Mouse (Mus musculus) left cerebral cortex, adult 18-20 months (tissue): Measurements from ENCODE around the gene Rasgrf1. TPM values are rescaled to one million over a fixed set of nuclear protein-coding genes. Genes with fewer than 3 reads are reported as not detected.

Experiments used
- DNase-seq, 2 experiments: peaks; one replicate each; pipeline ENCODE4 v3.0.0; 2021 to 2022; ENCODE audit warnings: low spot score in 2 of 2, mixed read lengths in 1 of 2
- total RNA-seq, 2 experiments: library from RNA; stranded (reverse); gene quantifications; 2 replicates each; pipeline ENCODE4 v1.2.3; 2021

Gene Rasgrf1
- total RNA-seq, 2 experiments from 2014 or later, result 292 to 328 TPM

DNA sequence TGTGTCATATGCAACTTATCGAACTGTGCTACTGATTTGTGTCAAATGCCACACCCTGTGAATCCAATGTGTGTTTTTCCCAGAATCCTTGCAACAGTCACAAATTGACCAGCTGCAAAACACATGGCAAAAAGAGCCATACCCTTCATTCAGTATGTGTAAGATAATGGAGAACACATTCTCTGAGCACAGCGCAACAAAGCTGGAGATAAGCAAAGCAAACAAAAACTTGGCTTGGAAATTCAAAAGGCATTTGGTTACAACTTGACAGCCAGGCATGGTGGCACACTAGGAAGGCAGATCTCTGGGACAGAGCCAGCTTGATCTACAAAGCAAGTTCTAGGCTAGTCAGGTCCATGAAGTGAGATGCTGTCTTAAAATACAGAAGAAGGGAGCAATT is 6.9 kb upstream of the Rasgrf1 start:
- DNase-seq, result no peak

- no peak for DNase-seq
These were observed 3.1 kb upstream of the Rasgrf1 start for GRCm38 (mm10) chr9:89906645-89907044.

DNA sequence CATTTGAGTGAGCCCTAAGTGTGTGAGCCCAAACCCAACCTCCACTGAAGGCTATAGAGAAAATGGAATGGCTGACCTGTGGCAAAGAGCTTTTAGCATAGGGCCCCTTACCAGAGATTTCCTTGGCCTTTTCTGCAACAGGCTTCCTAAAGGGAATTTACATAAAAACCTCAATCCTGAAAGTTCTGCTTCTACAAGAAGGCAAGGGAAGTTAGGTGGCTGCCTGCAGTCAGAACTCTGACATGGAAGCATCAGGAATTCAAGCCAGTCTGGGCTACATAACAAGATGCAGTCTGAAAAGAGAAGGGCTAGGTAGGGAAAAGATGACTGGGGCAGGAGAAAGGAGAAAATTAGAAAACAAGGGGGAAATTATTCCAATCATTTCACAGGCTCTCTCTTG is 1.8 kb upstream of the Rasgrf1 start:
- DNase-seq, result no peak

DNA sequence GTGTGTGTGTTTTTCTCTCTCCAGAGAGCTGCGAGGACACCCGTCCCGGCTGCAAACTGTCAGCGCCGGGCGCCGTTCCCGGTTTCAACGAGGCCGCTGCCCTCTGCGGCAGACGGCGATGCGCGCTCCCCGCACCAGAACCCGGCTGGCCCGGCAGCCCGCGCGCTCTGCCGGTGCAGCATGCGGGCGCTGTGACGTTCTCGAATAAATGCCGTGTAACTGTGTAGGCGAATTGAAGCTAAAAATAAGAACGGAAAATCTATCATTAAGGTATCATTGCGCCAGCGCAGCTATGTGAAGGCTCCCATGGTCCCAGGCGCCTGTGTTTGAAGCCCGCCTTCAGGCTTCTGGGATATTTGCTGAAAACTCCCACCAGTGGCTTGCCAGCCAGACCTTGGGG is 1.1 kb upstream of the Rasgrf1 start:
- peak; percentile 48 to 68 for DNase-seq

DNA sequence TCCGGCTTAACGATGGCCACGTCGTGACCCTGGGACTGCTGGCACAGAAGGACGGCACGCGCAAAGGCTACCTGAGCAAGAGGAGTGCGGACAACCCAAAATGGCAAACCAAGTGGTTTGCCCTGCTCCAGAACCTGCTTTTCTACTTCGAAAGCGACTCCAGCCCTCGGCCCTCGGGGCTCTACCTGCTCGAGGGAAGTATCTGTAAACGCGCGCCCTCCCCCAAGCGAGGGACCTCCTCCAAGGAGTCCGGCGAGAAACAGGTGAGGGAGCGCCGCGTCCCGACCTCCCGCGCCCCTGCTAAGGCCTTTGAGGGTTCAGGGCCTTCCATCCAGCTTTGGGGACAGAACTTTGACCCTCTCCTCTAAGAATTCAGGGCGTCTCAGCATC is 298 bp downstream of the Rasgrf1 start:
- no peak for DNase-seq

DNA sequence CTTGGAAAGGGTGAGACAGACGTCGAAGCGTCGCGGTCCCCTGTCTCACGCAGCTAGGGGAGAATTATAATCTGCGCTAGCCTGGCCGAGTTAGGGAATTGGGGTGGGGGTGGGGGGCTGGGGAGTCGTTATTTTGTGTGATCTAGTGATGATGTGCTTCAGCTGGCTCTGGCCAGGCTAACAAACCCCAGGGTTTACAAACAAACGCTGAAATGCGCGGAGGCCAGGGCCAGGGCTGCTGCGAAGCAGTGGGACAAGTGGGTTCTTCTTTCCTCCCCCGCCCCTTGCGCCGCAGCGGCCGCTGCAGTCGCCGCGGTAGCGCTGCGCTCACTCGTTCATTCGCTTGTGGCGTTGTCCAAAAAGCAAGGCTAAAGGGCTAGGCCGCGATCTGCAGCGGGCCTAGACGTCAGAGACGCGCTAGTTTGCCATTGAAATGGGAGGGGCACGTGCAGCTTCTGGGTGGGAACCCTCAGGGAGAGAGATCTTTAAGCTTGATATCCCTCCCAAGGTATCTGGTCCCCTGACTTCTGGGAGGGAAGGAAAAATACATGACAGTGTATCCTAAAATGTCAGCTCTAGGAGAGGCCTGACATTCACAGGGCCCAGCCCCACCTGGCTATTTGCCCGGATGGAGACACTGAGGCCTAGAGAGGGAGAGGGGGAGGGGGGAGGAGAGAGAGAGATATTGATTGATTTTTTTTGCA is 1.2 kb downstream of the Rasgrf1 start:
- DNase-seq, result peak in 1 of 2 experiments; percentile 24

DNA sequence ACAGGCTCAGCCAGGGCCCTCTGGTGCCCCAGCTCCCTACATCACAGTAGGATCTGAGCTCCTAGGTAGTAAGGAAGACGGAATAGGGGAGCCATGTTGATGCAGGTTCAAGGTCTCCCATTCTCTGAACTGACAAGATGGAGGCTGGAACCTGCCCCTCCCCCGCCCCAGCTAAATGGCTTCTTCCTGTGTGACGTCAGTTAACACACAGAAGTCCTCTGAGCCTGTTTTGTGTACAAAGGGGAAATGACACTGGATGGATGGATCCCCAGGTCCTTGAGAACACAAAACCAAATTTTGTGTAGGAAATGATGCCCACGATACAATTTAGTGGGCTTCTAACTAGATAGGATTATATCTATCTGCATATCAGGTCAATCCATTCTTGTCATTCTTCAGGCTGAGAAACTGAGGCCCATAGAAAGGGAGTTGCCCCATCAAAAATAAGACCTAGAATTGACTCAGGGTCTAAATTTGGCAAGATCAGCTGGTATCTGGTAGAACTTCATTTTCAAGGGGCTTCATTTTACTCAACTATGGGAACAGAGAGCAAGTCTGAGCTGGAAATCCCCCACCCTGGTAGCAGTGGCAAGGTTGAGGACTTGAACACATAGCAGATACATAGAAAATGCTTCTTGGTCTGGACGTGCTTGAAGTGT is 2.3 kb downstream of the Rasgrf1 start:
- DNase-seq, result no peak

DNA sequence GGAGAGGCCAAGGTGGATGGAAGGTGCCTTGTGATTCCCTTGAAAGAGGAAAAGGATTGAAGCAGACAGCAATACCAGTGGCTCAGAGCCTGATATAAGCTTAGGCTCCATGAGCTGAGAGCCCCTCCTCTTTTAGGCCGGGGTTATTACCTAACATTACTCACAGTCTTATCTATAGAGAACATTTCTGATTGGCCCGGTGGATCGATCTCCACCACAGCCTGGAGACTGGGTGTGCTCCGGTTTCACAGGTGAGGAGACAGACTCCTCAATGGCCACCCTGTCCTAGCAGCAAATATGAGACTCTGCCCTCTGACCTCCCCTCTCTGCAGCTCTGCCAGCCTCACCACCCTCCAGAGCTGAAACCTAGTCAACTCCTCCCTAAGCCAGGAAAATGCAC is 3.4 kb downstream of the Rasgrf1 start:
- no peak for DNase-seq

- peak in 1 of 2 experiments; percentile 36 for DNase-seq
These were observed 6.8 kb downstream of the Rasgrf1 start for GRCm38 (mm10) chr9:89916471-89916870.

GRCm38 (mm10) chr9:89917431-89917830 is 7.7 kb downstream of the Rasgrf1 start:
- no peak for DNase-seq

DNA sequence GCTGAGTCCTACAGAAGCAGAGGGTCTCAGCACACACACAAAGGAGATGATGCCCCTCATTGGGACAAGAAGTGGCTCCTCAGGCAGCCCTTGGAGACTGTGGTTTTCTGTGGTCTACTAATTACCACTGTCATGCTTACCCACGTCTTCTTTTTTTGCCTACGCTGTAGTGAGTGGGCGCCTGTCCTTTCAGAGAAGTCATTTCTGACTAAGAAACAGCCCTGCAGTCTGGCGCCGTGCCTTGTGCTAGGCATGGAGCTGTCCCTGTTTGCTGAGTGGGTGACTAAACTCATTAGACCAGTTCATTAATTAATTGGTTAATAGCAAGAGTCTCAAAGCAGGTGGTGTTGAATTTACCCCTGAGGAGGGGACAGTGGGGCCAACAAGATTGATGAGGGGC is 9.1 kb downstream of the Rasgrf1 start:
- DNase-seq, result peak; percentile 63 to 67

GRCm38 (mm10) chr9:89921121-89921520 is 11.4 kb downstream of the Rasgrf1 start:
- no peak for DNase-seq

DNA sequence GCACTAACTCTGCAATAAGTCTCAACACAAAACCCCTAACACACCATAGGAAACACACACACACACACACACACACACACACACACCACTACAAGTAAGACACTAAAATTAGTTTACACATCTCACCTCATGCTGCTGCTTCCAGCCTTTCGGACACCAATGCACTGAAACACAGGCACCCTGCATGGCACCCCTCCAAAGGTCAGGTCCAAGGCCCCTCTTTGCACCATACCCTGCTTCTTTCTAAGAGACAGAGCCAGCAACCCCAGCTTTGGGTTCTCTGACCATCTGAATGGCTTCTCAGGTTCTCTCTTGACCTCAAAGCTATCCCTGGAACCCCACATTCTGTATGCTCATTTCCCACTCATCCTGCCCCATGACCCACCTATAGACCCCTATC is 13.0 kb downstream of the Rasgrf1 start:
- no peak for DNase-seq

DNA sequence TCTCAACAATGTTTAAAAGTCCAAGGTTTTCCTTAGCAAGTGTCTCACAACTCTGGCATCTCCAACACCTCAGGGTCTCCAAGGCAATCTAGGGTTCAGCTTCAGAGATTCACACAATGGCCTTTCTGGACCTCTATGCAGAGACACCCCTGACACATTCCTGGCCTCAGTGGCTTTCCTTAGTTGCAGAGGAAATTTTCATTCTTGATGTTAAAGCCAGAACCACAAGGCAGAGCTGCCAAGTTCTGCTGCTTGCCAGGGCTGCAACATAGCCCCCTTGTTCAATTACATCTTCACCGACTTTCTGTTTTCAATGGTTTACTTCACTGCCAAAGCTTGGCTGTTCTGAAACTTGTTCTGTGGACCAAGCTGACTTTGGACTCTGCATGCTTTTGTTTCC is 15.1 kb downstream of the Rasgrf1 start:
- no peak for DNase-seq

DNA sequence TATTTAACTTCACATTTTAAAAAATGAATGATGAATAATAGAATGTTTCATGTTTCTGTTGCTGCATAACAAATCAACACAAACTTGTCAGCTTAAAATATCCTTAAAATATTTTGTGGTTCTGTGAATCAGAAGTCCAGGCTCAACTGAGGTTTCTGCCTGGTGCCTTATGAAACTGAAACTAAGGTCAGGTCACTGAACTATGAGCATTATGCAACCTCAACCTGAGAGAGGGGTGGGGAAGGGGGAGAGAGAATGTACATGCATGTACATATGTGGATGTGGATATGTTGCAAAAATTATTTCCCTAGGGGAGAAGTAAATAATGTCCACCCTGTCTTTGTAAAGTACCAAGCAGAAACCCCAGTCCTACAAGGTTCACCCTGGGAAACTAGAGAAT is 18.8 kb downstream of the Rasgrf1 start:
- no peak for DNase-seq

DNA sequence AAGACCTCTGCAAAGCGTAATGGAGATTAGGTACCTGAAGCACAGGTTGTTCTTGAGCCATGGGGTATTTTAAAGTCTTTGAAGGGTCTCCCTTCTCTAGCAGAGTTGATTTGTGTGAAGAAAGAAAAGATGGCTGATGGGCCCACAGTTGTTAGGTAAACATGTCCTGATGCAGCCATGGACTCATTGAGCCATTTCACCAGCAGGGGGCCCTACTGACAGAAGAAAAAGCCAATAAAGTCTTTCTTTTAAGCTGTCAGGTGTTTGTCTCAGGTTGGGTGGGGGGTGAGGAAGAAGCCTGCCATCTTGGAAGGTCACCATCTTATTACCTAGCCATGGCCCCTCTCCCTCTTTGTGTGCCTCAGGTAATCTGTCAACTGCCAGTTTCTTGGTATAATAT is 30.7 kb downstream of the Rasgrf1 start:
- no peak for DNase-seq

DNA sequence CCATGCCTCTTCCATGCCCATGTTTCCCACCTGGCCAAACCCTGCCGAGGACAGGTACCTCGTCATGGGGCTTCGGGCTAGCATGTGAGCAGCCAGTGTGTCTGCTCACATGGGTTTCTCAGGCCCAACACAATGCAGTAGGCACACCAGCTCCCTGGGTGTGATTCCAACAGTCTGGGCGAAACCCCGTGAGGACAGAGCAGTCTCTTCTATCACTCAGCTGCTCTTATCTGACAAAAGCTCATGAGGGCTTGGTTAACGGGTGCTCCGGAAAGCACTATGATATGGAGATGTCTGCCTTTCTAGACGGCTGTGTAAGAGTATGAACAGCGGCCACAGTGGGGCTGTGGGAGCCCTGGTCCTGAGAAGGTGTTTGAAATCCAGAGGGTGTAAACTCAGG is 37.1 kb downstream of the Rasgrf1 start:
- no peak for DNase-seq

DNA sequence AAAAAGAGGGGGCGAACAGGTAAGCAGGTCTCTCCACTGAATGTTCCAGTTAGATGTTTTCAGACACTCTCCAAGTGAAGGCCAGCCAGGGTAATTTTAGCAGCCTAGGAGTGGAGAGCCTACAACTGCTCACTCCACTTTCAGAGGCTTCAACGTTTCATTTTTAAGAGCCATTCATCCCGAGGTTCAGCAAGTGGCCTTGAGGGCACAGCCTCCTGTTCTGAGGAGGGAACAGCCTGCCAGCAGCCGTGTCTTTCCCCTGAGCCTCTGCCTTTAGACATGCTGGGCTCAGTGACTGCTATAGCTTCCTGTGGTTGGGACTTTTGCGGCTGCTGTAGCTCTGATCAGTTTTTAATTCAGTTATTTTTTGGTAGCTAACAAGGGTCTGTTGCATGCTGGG is 38.9 kb downstream of the Rasgrf1 start:
- no peak for DNase-seq

DNA sequence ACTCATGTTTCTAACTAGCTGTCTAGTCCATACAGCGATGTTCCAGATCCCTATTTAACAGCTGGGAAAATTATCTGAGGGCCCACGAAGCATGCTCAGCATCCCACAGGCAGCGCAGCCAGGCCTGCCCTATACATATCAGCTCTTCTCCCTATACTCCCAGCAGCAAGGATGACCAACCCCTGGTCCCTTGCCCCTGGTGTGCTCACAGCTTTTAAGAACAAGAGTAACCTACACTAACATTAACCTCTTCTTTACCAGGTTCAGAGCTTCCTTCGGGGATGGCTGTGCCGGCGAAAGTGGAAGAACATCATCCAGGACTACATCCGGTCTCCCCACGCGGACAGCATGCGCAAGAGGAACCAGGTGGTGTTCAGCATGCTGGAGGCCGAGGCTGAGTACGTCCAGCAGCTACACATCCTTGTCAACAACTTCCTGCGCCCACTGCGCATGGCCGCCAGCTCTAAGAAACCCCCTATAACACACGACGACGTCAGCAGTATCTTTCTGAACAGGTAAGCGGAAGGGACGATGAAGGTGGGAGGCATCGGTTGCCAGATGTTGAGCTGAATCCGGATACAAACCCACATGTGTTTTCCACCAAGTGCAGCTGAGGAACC is 44.0 kb downstream of the Rasgrf1 start:
- DNase-seq, result no peak

DNA sequence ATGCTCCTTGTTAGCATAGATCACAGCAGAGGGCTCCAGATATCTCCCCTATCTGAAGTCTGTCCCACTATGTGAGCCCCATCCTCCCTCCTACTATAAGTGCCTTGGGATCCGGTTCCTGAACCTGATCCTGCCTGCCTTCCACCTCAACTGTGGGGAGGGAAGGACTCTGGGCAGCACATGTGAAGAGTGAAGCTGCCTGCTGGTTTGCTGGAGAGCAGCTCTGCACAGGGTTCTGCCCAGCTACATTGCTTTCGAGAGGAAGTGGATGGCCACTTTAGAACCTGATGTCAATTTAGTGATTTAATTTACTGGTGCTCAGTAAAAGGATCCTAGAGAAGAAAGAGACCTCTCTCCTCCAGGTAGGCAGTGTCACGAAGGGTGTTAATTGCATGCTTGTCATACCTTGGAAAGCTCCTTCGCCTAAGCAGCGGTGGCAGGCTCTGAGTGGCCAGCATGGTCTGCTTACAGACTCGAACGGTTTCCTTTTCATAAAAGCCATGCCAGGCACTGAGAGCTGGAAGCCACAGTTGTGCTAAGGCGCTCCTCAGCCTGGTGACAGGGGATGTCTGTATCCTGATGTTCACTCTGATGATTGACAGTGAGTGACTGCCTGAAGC is 45.3 kb downstream of the Rasgrf1 start:
- no peak for DNase-seq

- no peak for DNase-seq
These were observed 49.3 kb downstream of the Rasgrf1 start for GRCm38 (mm10) chr9:89958959-89959358.

- DNase-seq, result no peak
These were observed 54.4 kb downstream of the Rasgrf1 start for GRCm38 (mm10) chr9:89964091-89964490.
